Mouse (Mus musculus): ENCODE data around the gene Atp8a1.

Atp8a1 gene

DNA sequence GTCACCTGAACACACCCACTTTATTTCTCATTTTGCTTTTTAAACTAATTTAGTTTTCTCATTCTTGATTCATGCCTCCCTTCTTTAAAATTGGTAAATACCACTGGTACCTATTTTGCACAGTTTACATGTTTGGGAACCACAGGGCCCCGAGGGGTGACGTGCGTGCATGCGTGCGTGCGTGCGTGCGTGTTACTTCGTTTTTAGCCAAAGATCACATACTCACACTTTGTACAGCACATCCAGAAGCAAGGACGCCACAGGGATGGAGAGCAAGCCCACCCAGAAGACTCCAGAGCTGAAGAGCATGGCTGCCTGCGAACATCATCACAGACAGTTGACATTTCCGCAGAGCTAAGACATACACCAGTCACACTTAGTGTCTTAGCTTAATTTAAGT, 216.0 kb downstream of the Atp8a1 start:
- DNase-seq (ENCODE audit: low spot score): no peak

DNA sequence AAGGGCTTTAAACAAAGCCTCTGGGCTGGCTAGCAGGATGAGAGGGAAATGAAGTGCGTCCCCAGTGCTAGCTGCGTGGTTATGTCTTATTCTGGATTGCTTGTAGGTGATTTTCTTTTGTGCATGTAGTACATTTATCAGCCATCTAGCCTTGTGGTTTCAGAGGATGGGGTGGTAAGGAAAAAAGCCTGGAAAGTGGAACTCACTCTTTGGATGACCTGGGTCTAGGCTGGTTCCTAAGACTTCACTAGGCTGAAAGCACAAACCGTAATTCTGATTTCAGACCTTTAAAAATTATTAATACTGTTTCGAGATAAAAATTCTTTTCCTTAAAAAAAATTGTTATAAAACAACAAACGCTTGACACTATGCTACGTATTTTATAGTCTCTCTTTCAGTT, 217.4 kb downstream of the Atp8a1 start:
- DNase-seq (ENCODE audit: low spot score): no peak

DNA sequence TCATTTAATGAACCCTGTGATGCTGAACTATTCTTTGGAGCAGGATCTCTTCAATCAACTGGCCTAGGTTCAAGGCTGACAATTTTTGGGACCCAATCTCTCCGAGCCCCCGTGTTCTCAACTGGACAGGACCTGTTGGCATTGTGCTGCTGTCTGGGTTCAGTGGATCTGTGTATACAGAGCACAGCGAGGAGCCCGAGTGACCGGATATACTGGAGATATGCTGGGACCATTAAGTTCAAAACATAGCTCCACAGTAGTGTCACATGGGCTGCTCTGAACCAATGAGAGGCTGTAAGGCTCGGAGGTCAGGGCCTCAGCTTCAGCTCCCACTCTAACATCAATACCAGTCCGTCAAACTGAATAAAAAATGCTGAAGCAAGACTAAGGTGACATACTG, 217.8 kb downstream of the Atp8a1 start:
- no peak for DNase-seq (ENCODE audit: low spot score)

DNA sequence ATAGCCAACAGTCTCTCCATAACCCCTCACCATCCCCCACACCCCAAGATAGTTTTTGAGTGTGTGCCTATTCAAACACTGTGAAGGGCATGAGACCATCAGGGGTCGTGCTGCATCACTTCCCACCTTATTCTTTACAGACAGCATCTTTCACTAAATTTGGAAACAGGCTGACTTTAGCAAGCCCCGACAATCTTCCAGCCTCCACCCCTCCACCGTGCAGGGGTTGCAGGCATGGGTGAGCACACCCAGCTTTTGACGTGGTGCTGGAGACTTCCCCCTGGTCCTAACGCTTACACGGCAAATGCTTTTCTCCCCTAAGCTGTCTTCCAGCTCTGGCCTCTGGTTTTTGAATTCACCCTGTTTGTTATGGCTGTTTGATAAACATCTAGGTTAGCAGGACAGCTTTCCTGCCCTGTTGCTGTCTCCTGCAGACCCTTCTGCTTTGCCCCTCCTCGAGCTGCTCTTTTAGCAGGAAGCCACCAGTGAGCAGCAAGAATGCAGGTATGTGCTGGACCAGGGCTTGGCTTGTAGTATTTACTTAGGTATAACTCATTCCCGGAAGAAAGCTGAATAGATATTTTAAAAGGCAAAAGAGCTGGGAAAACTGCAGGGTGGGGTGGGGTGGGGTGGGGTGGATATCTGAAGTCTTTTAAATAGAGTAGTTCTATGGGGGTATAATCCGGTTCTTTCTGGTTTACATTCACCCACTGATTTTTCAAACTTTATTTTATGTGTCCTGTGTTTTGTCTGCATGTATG, 218.9 kb downstream of the Atp8a1 start:
- DNase-seq (ENCODE audit: low spot score): no peak

DNA sequence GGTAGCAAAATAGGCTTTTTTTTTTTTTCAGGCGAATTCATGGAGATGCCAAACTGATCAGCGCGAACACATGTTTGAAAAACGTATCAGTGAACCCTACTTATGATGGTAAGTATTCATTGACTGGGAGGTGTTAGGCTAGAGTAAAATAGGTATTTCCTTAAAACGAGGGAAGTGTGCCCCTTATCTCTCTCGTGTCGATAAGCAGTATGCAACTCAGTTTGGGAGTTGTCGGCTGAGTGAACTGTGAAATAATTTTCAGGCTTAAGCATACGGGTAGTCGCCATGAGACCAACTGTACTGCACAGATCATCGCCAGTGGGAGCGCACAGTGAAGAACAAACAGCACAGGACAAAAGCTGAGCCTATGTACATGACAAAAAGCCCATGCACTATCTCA, 226.0 kb downstream of the Atp8a1 start:
- DNase-seq (ENCODE audit: low spot score): no peak

DNA sequence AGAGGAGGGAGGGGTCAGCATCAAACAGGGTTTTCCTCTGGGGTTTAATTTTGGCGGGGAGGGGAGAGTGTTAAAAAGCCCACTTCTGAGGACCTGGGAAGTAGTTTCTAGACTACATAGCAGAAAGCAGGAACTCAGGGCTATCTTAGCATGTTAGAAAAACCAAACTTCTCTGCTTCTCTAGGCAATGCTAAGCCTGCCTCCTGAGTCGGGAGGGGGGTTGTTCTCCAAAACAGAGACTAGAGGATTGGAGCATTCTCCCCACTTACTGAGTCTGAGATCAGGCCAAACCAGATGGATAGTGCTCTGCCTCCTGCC, 237.8 kb downstream of the Atp8a1 start:
- DNase-seq (ENCODE audit: low spot score): no peak

DNA sequence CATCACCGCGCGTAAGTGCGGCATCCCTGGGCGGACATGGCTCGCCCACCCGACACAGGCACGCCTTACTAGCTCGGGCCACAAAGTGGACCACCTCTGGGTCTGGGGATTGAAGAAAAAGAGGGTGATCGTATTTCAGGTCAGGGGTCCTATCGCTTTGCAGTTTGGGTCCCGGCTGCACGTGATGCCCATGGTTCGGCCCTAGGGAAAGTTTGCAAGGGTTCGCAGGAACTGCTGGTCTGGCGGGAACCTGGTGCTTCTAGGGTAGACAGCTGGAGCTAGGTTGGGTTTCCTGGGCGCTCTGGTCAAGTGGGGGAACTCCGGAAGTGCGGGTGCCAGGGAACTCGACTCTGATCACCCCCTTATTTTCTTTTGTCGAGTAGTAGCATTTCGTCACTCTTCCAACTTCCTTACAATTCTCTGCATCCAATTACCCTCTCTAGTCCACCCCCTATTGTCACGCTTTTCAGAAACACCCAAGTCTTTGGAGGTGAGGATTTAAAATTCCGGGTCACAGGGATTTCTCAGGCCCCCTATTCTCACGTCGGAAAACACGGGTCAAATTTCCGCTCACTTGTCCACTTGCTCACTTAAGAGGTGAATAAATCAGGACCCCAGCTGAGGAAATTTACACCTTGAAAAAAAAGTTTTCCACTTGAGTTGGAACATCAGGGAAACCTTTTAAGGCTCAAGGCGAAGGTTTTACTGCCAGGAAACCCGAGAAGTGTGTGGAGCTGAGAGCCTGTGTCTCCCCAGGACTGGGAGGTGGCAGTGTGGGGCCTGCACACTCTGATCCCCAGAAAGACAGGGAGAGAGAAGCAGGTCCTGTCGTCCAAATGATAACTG, 238.3 kb downstream of the Atp8a1 start:
- DNase-seq (ENCODE audit: low spot score): no peak

DNA sequence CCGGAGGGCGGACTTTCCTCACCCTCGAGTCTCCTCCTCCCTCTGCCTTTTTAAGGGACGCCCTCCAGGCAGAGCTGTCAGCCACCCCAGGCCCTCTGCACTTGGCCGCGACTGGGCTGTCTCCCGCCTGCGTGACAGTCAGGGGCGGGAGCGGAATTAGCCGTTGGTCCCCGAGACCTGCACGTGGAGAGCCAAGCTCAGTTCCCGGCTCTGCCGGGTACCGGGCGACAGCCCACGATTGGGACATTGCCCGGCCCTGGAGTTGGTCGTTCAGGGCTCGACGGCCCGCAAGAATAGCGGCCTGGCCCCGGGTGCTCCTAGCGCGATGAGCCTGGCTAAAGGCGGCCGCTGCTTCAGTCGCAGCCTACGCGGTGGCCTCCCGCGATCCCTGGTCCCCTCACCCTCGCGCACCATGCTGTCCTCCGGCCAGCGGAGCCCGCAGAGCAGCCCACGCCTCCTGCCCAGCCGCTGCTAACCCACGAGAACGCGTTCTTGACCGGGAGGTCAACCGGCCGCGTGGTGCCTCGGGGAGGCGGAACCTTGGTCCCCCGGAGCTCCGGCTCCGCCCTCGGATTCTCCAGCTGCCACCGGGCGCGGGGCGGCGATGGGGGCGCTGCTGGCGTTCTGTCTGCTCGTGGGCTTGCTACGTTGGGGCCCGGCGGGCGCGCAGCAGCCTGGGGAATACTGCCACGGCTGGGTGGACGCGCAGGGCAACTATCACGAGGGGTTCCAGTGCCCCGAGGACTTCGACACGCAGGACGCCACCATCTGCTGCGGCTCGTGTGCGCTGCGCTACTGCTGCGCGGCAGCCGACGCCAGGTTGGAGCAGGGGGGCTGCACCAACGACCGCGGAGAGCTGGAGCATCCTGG, 239.2 kb downstream of the Atp8a1 start, which contains the start of gene Shisa3:
Gene Shisa3 (plus strand): TSS at position 79 of the 870 bp plus-strand sequence.
- no peak for DNase-seq (ENCODE audit: low spot score)

DNA sequence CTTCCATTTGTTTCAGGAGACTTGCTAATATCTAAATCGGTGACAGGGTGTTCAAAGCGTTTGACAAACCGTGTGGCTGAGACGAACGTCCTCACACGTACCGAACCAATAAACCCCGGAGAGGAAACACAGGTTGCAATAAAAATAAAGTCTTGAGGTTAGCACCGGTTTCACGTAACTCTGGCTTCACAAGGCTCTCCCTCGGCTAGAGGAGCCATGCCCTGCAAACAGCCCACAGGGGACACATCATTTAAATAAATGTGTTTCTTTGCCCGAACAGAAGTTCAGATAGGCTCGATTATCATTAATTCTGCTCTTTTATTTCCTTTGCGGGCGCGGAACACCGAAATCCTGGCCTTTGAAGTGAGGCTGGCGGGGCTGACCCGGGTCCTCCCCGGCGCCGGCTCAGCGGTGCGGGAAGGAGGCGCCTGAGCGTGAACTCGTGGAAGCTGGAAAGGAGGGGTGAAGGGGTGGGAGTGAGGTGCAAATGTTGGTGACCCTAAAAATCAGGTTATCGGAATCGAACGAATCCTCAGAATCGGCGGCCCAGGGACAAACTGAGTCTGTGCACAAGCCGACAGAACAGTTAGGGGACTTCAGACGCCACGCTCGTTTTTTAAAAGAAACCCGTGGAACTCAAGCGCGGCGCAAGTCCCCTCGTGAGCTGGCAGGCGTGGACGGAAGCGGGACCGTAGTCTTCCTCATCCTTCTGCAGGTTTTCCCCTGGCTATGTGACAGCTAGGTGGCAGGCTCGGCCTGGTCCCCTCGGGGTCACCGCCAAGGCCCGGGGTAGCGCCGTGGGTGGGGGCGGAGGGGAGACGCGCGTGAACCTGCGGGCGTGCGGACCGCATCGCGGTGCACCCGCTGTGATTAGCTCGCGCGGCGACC, 240.1 kb downstream of the Atp8a1 start:
- DNase-seq (ENCODE audit: low spot score): no peak

DNA sequence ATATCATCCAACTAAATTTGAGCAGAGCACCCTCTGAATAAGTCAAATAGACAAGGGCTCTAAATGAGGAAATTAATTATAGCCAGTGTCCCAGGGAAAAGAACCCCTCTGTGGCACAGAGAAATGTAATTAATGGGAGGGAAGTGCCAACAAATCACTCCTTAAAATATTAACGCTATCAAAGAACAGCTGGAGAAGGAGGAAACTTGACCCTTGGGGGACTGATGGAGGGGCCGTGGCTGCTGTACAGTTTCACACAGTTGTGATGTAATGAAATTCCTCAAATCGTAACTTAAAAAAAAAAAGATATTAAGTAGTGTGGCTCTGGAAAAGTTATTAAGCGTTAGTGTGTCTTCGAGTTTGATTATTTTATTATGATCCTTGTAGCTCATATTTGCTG, 241.3 kb downstream of the Atp8a1 start:
- no peak for DNase-seq (ENCODE audit: low spot score)

DNA sequence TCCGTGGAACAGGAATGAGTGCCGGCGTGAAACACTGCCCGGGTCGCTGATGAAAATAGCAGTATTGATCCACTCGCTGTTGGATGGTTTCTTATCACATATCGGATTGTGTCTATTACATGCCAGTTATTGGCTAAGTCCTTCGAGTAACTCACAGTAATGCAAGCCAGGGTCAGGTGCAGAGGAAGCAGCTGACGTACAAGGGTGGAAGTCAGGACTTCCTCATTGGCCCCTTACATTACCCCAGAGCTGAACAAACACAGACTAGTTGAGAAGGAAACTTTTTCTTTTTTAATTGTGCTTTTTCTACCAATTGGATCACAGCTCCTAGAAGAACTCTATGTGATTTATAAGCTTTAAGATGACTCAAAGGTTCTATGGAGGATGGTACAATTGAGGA, 247.3 kb downstream of the Atp8a1 start:
- DNase-seq (ENCODE audit: low spot score): no peak

DNA sequence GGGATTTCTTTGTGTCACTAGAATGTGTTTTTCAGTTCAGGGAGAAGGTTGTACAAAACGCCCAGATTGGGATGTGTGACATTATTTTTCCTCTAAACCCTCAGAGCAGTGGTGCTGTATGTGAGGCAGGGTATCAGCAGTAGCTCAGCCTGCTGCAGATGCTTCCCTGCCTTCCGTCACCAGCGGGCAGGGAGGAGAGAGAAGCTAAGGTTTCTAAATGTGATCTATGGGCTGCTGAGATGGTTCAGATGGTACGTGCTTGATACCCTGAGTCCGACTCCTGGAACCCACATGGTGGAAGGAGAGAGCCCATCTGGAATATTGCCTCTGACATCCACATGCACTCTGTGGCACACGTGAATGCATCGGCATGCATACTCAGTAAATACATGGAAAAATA, 251.6 kb downstream of the Atp8a1 start:
- no peak for DNase-seq (ENCODE audit: low spot score)

DNA sequence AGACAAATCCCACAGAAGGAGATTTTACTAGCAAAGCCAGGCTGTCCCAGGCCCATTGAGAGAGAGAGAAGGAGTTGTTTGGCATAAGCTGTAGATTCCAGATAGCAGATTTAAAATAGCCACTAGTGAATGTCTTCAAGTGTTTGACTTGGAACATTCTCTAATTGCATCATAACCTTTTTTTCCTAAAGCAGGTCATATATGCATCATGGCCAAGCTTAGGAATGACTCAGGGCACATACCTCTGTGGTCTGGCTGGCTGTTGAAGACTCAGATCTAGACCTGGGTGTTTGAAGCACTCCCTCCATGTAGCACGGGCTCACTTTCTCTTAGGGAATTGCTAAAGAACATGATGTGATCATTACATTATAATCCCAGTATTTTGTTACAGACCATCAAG, 252.2 kb downstream of the Atp8a1 start:
- peak; percentile 32 for DNase-seq (ENCODE audit: low spot score)

DNA sequence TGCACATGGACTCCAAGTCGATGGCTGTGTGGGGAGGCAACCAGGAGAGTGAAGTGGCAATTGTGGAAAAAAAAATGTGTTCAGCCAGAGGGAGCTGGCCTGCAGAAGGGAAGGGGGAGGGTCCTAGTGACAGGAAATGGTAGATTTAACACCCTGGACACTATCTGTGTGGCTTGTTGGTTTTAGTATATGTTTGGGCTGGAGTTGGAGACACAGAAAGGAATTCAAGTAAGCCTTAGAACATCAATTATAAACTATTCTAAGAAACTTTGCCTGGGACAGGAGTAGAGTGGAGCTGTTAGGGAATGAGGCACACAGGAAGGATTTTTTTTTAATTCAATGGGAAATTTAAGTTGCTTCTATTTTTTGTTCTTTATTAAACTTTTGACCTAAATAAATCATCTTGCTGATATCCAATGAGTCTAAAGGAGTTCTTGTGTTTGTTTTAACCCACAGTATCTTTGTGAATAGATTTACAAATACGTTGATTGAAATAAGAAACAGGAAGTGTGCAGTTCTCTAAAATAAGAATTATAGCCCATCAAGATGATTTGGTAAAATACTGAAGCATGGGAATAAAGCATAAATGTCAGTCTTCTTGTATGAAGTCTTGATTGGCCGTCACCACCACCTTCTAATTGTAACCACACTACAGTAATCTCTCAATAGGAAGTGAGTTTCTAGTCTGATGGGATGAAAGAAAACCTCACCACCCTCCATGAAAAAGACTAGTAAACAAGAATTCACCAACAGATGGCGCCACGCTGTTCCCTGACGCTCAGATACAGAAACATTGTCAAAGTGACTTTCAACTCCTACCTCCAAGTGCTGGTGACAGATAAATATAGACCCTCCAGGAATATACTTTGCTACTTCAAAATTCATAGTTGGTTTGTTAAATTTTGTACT, 267.3 kb downstream of the Atp8a1 start:
- no peak for DNase-seq (ENCODE audit: low spot score)

DNA sequence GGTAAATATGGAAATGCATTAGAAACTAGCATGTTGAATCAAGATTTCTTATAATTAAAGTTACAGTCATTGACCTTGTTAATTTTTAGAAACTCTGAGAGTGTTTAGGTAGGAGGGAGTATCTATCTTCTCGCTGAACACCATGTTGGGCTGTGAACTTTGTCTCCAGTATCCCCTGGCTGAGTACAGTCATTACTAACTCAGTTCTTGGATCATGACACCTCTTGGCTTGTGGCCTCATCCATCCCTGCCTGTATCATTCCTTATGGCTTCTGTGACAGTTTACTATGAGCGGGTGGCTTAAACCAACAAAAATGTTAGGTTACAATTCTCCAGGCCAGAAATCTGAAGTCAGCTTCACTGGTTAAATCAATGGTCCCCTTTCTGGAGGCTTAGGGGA, 271.5 kb downstream of the Atp8a1 start:
- DNase-seq (ENCODE audit: low spot score): no peak

DNA sequence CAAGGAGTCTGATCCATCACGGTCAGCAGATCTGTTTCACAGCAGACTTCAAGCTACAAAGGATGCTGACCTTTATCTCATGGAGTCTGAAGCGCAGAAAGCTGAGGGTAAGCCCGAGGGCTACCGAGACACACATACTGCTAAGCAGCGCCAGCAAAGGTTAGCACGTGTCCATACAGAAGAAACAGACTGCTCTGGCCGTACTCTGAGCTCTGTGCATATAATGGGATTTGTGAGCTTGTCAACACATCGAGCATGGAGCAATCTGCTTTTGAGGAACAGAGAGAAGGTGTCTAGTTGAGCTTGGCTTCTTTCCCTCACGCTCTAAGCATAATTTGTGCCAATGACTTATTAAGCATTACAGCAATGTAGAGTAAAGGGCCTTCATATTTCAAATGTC, 273.2 kb downstream of the Atp8a1 start:
- DNase-seq (ENCODE audit: low spot score): no peak

DNA sequence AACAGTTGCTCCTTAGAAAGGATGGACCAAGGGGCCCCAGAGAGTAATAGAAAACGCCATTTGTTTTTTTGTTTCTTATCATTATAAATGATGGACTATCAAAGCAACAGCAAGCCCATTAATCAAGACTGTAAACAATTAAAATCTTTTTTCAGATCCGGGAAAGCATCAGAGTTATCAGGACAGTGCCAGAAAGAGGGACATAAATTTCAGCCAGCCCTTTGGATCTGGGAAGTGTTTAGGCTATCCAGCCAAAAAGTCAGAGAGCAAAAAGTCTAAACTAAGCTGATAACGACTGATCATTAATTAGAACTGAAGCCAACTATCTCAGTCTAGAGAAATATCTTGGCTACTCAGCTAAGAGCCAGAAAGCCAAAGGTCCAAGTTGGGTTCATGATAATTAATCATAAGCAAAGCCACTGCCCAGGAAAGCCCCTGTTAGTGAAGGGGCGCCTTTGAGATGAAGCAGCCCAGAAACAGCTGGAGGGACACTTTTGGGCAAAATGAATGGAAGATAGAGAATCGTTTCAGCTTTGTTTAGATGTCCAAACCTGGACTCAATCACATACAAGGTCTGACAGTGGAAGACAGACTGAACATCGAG, 274.6 kb downstream of the Atp8a1 start:
- no peak for DNase-seq (ENCODE audit: low spot score)

All from lung, postnatal 25 days (tissue).